Mouse (Mus musculus) liver, adult 2 months (tissue): Measurements from ENCODE around the gene Hs6st2.

Source experiments
- CTCF ChIP-seq: fragments of 200-500 bp; IDR thresholded peaks from 2 replicates; pipeline ENCODE4 v1.5.1; 2011; ENCODE audit warnings: low read depth, low read length, control low read depth
- POLR2A ChIP-seq: fragments of 200-500 bp; IDR thresholded peaks from 2 replicates; pipeline ENCODE4 v1.6.1; 2011; ENCODE audit warnings: low read length, control low read depth; ENCODE audit not compliant: insufficient read depth; ENCODE audit errors: extremely low read depth

DNA sequence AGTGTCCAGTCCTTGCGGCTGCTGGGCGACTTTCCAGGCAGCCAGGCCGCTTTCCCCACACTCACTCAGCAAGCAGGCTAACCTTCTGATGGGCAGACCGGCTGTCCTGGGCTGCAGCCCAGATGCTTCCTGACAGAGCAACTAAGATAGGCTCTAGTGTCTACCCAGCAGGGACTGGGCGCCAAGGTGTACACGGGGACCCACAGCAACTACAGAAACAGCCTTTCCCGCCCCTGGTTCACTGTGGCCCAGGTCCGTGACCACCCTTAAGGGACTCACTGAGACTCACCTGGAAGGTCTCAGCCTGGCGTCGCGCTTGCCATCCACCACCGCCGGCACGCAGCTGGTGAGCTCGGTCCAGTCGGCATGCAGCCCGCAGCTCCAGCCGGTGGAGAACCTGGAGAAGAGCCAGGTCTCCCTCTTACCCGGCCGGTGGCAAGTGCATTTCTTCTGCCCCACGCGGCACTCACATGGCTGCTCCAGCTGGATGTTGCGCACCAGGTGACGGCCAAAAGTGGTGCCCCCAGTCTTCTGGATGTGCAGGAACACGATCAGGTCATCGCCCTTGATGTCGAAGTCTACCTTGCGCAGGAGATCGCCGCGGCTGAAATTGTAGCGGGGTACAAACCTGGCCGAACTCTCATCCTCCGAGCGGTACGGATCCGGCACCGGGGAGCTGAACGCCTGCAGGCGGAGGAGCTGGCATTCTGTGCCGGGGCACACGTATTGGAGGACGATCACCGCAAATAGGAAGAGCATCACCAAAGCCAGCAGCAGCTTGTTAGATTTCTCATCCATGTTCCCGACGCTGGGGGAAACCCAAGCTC, 1.8 kb downstream of the Hs6st2 start:
- TF ChIP-seq POLR2A = no peak
- TF ChIP-seq CTCF = no peak
